Mouse (Mus musculus) erythroblast, embryonic 14.5 days (primary cell): ENCODE measurements around the gene Zic1. TPM values are rescaled to one million over a fixed set of nuclear protein-coding genes. Genes with fewer than 3 reads are reported as not detected.

Source experiments
- H3K27me3 ChIP-seq: 2 replicates; pipeline ENCODE4 v1.6.1; 2012; ENCODE audit warnings: inconsistent platforms; ENCODE audit not compliant: control insufficient read depth
- H3K36me3 ChIP-seq: 2 replicates; pipeline ENCODE4 v1.6.1; 2012; ENCODE audit warnings: mild to moderate bottlenecking, inconsistent platforms; ENCODE audit not compliant: control insufficient read depth
- H3K4me1 ChIP-seq: 2 replicates; pipeline ENCODE4 v1.6.1; 2012; ENCODE audit warnings: inconsistent platforms; ENCODE audit not compliant: control insufficient read depth
- H3K4me3 ChIP-seq: replicated peaks from 2 replicates; pipeline ENCODE3; 2012; ENCODE audit warnings: moderate library complexity, mild to moderate bottlenecking, inconsistent platforms
- H3K9me3 ChIP-seq: 2 replicates; pipeline ENCODE4 v1.6.1; 2012; ENCODE audit warnings: low read length, inconsistent platforms, mixed read lengths; ENCODE audit not compliant: control insufficient read depth
- GATA1 ChIP-seq: IDR thresholded peaks from 2 replicates; pipeline ENCODE4 v1.6.1; 2012; ENCODE audit warnings: low read length, inconsistent platforms, mixed read lengths
- TAL1 ChIP-seq: IDR thresholded peaks from 3 replicates; pipeline ENCODE4 v1.6.1; 2012; ENCODE audit warnings: low read length, inconsistent platforms, mixed read lengths
- polyA plus RNA-seq: library from polyadenylated mRNA; stranded (reverse); fragments of >175 nt; gene quantifications from 2 replicates; pipeline ENCODE4 v1.2.3, GENCODE M21; 2012

Zic1 gene
- polyA plus RNA-seq, 1 experiment = not detected

DNA sequence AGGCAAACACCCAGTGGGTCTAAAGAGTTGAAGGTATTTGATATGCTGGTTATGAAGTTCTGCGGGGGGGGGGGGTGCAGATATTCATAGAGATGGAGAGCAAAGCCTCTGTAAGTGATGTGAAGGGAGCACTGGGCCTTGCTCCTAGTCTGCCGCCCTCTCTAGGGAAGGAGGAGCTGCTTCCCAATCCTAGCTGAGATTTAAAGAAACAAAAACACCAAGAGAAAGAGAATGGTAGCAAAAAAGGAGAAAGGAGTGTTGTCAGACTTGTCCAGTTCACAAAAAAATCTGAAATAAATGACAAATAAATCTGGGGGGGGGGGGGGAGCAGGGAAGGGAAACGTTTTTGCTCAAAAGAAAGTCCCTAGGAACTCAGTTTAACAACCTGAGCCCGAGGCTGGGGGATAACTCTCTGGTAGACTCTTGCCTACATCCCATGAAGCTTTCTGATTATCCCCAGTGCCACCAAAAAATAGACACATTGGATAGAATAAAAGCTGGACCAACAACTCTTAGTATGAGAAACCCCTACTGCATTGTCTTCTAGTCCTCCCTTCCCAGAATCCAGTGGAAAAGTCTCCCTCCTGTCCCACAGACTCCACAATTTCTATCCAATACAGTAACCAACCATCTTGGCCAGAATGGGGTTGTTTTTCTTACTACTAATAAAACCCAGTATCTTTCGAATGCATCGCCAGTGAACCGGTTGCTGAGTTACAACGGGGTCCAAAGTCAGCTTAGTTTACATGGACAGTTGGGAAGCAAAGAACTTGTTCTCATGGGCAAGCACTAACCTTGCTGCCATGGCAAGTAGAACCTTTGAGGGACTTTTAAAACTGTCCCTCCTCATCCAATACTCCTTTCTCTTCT is 20.2 kb upstream of the Zic1 start:
- no peaks in the 10 kb centered on the region for H3K36me3 ChIP-seq
- no peaks in the 10 kb centered on the region for H3K9me3 ChIP-seq
- peaks cover 98% of the 10 kb centered on the region for H3K27me3 ChIP-seq
- TF ChIP-seq TAL1 = no peak
- TF ChIP-seq GATA1 = no peak
- H3K4me1 ChIP-seq = no peaks in the 10 kb centered on the region
- no peak overlapping the region for H3K4me3 ChIP-seq

DNA sequence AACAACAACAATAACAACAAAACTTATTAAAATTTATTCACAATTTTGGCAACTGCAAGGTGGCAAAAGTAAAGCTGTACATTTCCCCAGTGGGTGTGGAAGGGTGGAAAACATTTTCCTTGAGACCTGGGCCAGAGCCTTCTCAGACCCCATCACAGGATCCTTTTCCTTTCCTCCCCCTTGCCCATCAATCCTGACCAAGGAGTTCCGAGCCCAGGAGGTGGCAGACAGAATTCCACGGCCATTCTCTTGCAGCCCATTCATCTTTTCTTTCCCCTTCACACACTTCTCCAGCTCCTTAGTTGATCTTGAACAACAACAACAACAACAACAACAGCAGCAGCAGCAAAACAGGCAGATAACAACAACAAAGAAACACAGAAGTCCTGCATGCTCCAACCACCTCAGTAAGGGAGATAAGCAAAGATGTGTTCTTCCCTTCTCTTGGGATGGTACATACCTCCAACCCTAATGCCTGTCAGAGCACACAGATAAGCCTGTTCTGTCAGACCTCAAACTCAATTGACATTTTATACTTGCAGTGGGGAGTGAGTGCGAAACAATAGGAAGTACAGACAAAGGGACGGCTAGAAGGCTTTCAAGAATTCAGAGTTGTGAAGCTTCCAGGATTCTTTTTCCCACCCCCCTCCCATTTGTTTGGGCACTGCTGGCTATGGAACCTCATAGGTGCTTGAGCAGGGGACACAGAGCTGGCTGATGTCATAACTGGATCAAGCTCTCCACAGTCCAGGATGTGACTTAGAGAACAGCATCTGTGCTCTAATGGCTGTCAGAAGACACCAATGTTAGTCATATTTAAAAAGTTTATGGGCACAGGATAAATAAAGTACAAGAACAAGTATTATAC is 19.3 kb upstream of the Zic1 start:
- Histone ChIP-seq H3K4me1 (no peaks in the 10 kb centered on the region), H3K4me3 (no peak overlapping the region), H3K9me3 (no peaks in the 10 kb centered on the region), H3K27me3 (peaks cover 98% of the 10 kb centered on the region), H3K36me3 (no peaks in the 10 kb centered on the region)
- no peak for TF ChIP-seq TAL1
- TF ChIP-seq GATA1 = no peak

- Histone ChIP-seq H3K4me1 (no peaks in the 10 kb centered on the region), H3K9me3 (no peaks in the 10 kb centered on the region), H3K36me3 (no peaks in the 10 kb centered on the region), H3K4me3 (no peak overlapping the region), H3K27me3 (peaks cover 98% of the 10 kb centered on the region)
- no peak for TF ChIP-seq GATA1
- no peak for TF ChIP-seq TAL1
Observed at GRCm38 (mm10) chr9:91384136-91384500, 18.5 kb upstream of the Zic1 start.

GRCm38 (mm10) chr9:91383441-91384135 is 18.0 kb upstream of the Zic1 start:
- Histone ChIP-seq H3K9me3 (peaks cover 3% of the 10 kb centered on the region; the same call in 1 of the 2 replicates), H3K4me3 (no peak overlapping the region), H3K27me3 (peaks cover 100% of the 10 kb centered on the region), H3K36me3 (no peaks in the 10 kb centered on the region), H3K4me1 (no peaks in the 10 kb centered on the region)
- TF ChIP-seq GATA1 (no peak), TAL1 (no peak)

DNA sequence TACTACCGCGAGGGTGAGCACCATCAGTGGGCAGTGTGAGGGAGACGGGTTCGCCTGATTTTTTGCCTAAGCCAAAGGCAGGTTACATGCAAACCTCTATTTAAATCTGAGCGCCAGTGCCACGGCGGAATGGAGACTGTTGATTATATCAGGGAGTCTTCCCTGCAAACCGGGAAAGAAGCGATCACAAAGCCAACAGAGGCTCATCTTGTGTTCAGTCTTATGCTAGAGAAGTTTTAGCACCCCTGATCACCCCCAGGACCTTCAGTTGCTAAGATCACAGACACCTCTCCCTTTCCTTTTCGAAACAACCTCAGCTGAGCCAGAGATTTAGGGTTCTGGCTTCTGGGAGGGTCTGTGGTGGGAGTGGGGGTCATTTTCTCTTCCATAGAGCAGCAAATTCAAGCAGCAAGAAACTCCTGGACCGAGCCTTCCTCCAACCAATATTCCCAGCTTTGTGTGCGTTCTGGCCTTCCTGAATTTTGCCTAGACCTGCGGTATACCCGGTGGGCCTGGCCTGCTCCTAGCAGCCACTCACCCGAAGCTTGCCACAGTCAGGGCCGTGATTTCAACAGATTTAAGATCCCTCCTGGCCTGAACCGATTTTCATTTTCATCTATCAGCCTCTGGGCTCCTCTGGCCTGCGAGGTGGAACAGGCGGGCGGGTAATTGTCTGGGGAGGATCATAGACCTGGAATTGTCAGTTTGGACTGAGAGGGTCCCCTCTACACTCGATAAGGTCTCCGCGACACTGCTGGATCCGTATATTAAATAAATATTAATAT is 17.1 kb upstream of the Zic1 start:
- no peak for TF ChIP-seq GATA1
- TF ChIP-seq TAL1 = no peak
- H3K4me3 ChIP-seq = no peak overlapping the region
- no peaks in the 10 kb centered on the region for H3K36me3 ChIP-seq
- H3K27me3 ChIP-seq = peaks cover 100% of the 10 kb centered on the region
- H3K4me1 ChIP-seq = no peaks in the 10 kb centered on the region
- H3K9me3 ChIP-seq = peaks cover 3% of the 10 kb centered on the region; the same call in 1 of the 2 replicates

DNA sequence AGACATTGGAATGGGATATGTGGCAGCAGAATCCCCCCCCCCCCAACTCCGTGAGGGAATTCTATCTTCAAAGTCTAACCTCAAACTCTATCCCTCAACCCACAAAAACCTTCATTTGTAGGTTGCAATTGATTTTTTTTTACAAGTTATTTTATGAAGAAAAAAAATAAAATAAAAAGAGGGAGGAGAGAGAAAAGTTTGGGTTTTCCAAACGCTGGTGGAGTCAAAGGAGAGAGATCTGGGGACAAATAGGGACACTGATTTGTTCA is 16.4 kb upstream of the Zic1 start:
- Histone ChIP-seq H3K27me3 (peaks cover 100% of the 10 kb centered on the region), H3K9me3 (peaks cover 3% of the 10 kb centered on the region; the same call in 1 of the 2 replicates), H3K36me3 (no peaks in the 10 kb centered on the region), H3K4me3 (no peak overlapping the region), H3K4me1 (no peaks in the 10 kb centered on the region)
- TF ChIP-seq GATA1 = no peak
- TF ChIP-seq TAL1 = no peak

GRCm38 (mm10) chr9:91381284-91382110 is 15.9 kb upstream of the Zic1 start:
- TF ChIP-seq TAL1 (no peak), GATA1 (no peak)
- H3K36me3 ChIP-seq = no peaks in the 10 kb centered on the region
- H3K4me1 ChIP-seq = no peaks in the 10 kb centered on the region
- H3K9me3 ChIP-seq = peaks cover 3% of the 10 kb centered on the region; the same call in 1 of the 2 replicates
- peaks cover 100% of the 10 kb centered on the region for H3K27me3 ChIP-seq
- H3K4me3 ChIP-seq = no peak overlapping the region
